Mouse (Mus musculus) liver, adult 2 months (tissue): ENCODE data around the gene Pla2g6. TPM values are rescaled to one million over a fixed set of nuclear protein-coding genes. Genes with fewer than 3 reads are reported as not detected.

Experiments
- DNase-seq: peaks from one replicate; pipeline ENCODE4 v3.0.0-alpha.2; 2011; ENCODE audit warnings: low read depth, low spot score; ENCODE audit errors: extremely low read depth
- H3K27ac ChIP-seq: fragments of 200-500 bp; replicated peaks from 2 replicates; pipeline ENCODE4 v1.5.1; 2012; ENCODE audit warnings: low read depth, mild to moderate bottlenecking, control low read depth, inconsistent platforms, low read length; ENCODE audit not compliant: insufficient read depth
- H3K27me3 ChIP-seq: fragments of 200-500 bp; 2 replicates; pipeline ENCODE4 v1.6.1; 2012; ENCODE audit warnings: mild to moderate bottlenecking, moderate library complexity, low read length, inconsistent platforms; ENCODE audit not compliant: control insufficient read depth, insufficient read depth
- H3K36me3 ChIP-seq: fragments of 200-500 bp; 2 replicates; pipeline ENCODE4 v1.6.1; 2012; ENCODE audit warnings: low read length, inconsistent platforms; ENCODE audit not compliant: control insufficient read depth, insufficient read depth
- H3K4me1 ChIP-seq: fragments of 200-500 bp; 2 replicates; pipeline ENCODE4 v1.6.1; 2011; ENCODE audit warnings: low read length; ENCODE audit not compliant: control insufficient read depth, insufficient read depth
- H3K4me3 ChIP-seq: fragments of 200-500 bp; 2 replicates; pipeline ENCODE4 v1.5.1; 2011; ENCODE audit warnings: low read depth, mild to moderate bottlenecking, control low read depth, low read length, moderate library complexity; ENCODE audit not compliant: insufficient read depth
- H3K79me2 ChIP-seq: fragments of 200-500 bp; 2 replicates; pipeline ENCODE4 v1.6.1; 2012; ENCODE audit warnings: inconsistent platforms, mild to moderate bottlenecking, low read length, moderate library complexity; ENCODE audit not compliant: control insufficient read depth, insufficient read depth
- H3K9ac ChIP-seq: fragments of 200-500 bp; 2 replicates; pipeline ENCODE4 v1.6.1; 2012; ENCODE audit warnings: low read depth, mild to moderate bottlenecking, control low read depth, inconsistent platforms, low read length
- CTCF ChIP-seq: fragments of 200-500 bp; IDR thresholded peaks from 2 replicates; pipeline ENCODE4 v1.5.1; 2011; ENCODE audit warnings: low read depth, low read length, control low read depth
- POLR2A ChIP-seq: fragments of 200-500 bp; IDR thresholded peaks from 2 replicates; pipeline ENCODE4 v1.6.1; 2011; ENCODE audit warnings: low read length, control low read depth; ENCODE audit not compliant: insufficient read depth; ENCODE audit errors: extremely low read depth
- WGBS: fragments of 180-500 bp; shearing (Covaris S2); methylation state at CpG from one replicate; pipeline ENCODE4 v1.1.7; 2018; 5-methylcytosine and 5-hydroxymethylcytosine counted together
- polyA plus RNA-seq: library from polyadenylated mRNA; depleted of rRNA; stranded (reverse); fragments of >200 nt; gene quantifications from 2 replicates; pipeline ENCODE4 v1.2.3, GENCODE M21; 2012
- total RNA-seq: library from RNA; depleted of rRNA; stranded (reverse); fragments of >200 nt; gene quantifications from 2 replicates; pipeline ENCODE4 v1.2.3, GENCODE M21; 2014

Gene Pla2g6
- total and polyA plus RNA-seq, 2 experiments = 16.3 to 24.5 TPM

DNA sequence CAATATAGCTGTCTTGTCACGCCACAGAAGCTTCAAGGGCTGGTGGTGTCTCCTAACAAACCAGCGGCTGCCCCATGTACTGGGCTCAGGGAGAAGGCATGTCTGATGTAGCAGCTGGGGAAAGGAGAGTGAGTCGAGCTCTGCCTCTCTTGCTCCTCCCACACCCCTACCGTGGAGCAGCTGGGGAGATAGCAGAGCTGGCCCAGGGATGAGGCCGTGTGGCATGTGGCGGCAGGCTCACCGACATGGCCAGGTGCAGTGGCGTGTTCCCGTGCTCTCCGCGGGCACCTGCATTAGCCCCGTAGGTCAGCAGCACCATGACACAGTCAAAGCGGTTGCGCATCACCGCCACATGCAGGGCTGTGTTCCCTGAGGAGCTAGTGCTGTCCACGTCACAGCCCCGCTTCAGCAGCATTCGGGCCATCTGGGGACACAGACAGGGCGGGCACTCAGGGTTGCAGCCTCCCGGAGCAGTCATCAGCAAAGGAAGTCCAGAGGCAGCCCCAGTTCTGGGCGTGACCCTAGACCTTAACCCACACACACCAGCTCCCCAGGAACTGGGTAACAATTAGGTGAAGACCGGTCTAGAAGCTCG is 22.1 kb downstream of the Pla2g6 start:
- Histone ChIP-seq H3K27ac (no peak overlapping the region), H3K36me3 (peaks cover 7% of the 10 kb centered on the region; the same call in 1 of the 2 replicates), H3K27me3 (no peaks in the 10 kb centered on the region), H3K4me1 (no peaks in the 10 kb centered on the region), H3K79me2 (no peaks in the 10 kb centered on the region), H3K4me3 (no peak overlapping the region), H3K9ac (no peak overlapping the region)
- DNase-seq = no peak
- no peak for TF ChIP-seq POLR2A
- TF ChIP-seq CTCF = no peak
- 90% methylated on average over 23 of the region's 23 CpGs for WGBS

DNA sequence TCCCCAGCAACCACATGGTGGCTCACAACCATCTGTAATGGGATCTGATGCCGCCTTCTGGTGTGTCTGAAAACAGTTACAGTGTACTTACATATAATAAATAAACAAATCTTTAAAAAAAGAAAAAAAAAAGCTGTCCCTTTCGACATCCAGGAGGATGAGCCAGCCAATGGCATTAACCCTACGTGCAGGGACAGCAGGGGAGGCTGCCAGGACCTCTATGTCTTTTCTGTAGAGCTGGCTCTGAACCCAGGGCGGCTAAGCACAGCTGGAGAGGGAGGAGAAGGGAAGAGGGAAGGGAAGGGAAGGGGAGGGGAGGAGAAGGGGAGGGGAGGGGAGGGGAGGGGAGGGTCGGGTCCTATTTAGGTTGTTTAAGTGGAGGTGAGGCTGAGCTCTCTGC is 23.4 kb downstream of the Pla2g6 start:
- Histone ChIP-seq H3K79me2 (no peaks in the 10 kb centered on the region), H3K4me1 (no peaks in the 10 kb centered on the region), H3K27ac (no peak overlapping the region), H3K36me3 (no peaks in the 10 kb centered on the region; the same call in 1 of the 2 replicates), H3K4me3 (no peak overlapping the region), H3K9ac (no peak overlapping the region), H3K27me3 (no peaks in the 10 kb centered on the region)
- WGBS = 68% methylated on average over 4 of the region's 5 CpGs
- DNase-seq = no peak
- TF ChIP-seq POLR2A = no peak
- no peak for TF ChIP-seq CTCF

DNA sequence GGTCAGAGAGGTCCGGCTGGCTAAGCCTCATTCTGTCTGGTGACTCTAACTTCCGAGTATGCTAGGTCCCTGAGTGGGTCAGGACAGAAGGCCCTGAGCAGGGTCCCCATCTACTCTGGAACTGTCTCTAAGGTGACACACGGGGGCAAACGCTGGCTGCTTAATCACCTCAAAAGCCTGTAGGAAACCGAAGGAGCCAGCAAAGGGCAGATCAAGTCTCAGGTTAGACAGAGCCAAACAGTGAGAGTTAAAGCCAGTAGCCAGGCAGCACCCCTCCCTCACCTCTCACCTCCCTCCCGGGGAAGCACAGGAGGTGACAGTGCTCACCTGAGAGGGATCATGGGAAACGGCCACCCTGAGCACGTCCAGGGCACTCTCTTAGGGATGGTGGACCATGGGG is 24.5 kb downstream of the Pla2g6 start:
- TF ChIP-seq CTCF (no peak), POLR2A (no peak)
- H3K4me1 ChIP-seq = no peaks in the 10 kb centered on the region
- H3K79me2 ChIP-seq = no peaks in the 10 kb centered on the region
- H3K9ac ChIP-seq = no peak overlapping the region
- H3K27me3 ChIP-seq = no peaks in the 10 kb centered on the region
- H3K36me3 ChIP-seq = no peaks in the 10 kb centered on the region; the same call in 1 of the 2 replicates
- 91% methylated on average over 8 of the region's 8 CpGs for WGBS
- DNase-seq = no peak
- H3K27ac ChIP-seq = no peak overlapping the region
- no peak overlapping the region for H3K4me3 ChIP-seq

DNA sequence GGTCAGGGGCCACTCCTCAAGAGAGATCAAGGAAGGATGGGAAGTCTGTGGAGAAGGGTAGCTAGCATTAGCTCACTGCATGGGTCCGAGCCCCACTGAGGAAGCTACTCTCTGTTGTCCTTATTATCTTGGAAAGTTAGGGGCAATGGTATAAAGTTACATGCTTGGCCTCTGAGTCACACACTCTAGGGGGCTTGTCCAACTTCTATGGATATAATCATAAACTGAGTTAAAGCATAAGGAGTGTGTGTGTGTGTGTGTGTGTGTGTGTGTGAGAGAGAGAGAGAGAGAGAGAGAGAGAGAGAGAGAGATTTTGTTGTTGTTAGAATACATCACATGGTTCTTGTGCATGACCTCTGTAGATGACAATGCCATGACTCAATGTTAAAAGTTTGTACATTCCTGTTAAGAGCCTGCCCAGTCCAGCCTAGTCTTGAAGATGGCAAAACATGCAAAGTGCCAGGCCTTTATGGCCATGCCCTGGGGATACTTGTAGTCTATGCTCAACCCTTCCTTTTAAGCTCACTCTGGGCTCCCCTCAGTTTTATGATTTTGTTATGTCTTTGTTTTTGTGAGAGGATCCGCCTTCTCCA is 28.5 kb downstream of the Pla2g6 start:
- no peaks in the 10 kb centered on the region for H3K79me2 ChIP-seq
- no peaks in the 10 kb centered on the region for H3K27me3 ChIP-seq
- H3K4me1 ChIP-seq = no peaks in the 10 kb centered on the region
- WGBS = 96% methylated on average over 2 of the region's 2 CpGs
- no peaks in the 10 kb centered on the region; the same call in 1 of the 2 replicates for H3K36me3 ChIP-seq
- TF ChIP-seq POLR2A (no peak), CTCF (no peak)
- no peak overlapping the region for H3K9ac ChIP-seq
- H3K4me3 ChIP-seq = no peak overlapping the region
- DNase-seq = no peak
- no peak overlapping the region for H3K27ac ChIP-seq

DNA sequence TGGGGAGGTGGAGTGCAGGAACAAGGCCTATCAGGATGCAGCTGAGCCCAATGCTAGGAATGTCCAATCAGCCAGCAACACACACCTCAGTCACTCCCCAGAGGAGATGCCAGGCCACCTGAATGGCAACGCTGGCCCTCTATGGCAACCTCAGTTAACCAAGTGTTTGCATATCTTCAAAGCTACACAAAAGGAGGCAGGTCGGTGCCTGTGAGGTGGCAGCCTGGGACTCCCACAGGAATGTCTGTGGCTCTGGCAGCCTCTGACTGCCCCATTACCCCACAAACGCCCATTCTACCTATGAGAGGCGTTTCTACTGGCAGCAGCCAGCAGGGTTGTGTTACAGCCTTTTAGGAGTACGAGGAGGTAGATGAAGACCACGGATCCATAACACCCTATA is 29.6 kb downstream of the Pla2g6 start:
- no peak overlapping the region for H3K9ac ChIP-seq
- H3K36me3 ChIP-seq = no peaks in the 10 kb centered on the region; the same call in 1 of the 2 replicates
- WGBS = 98% methylated on average over 6 of the region's 6 CpGs
- H3K4me3 ChIP-seq = no peak overlapping the region
- DNase-seq = no peak
- H3K27me3 ChIP-seq = no peaks in the 10 kb centered on the region
- H3K79me2 ChIP-seq = no peaks in the 10 kb centered on the region
- H3K4me1 ChIP-seq = no peaks in the 10 kb centered on the region
- TF ChIP-seq POLR2A (no peak), CTCF (no peak)
- H3K27ac ChIP-seq = no peak overlapping the region

DNA sequence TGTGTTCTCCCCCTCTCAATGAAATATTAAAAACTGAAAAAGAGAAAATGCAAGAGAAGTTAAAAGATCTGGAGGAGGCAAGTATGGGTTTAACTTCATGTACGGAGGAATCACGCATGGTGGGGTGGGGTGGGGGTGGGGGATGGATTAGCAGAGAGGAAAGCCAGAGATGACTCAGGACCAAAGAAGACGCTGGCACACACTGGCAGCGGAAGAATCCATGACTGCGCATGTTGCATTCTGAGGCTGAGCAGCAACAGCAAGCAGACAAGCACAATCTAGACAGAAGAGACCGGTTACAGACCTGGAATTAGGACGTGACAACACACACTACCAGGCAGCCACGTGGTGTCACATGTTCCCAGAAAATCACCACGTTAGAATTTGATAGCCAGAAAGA is 35.4 kb downstream of the Pla2g6 start:
- H3K4me3 ChIP-seq = no peak overlapping the region
- TF ChIP-seq CTCF (no peak), POLR2A (no peak)
- no peaks in the 10 kb centered on the region for H3K27me3 ChIP-seq
- H3K4me1 ChIP-seq = no peaks in the 10 kb centered on the region
- WGBS = 91% methylated on average over 9 of the region's 9 CpGs
- H3K9ac ChIP-seq = no peak overlapping the region
- no peak for DNase-seq
- H3K79me2 ChIP-seq = no peaks in the 10 kb centered on the region
- no peak overlapping the region for H3K27ac ChIP-seq
- peaks cover 2% of the 10 kb centered on the region; the same call in 1 of the 2 replicates for H3K36me3 ChIP-seq
